Mouse (Mus musculus): Measurements from ENCODE around the gene Elk3. TPM values are rescaled to one million over a fixed set of nuclear protein-coding genes. Genes with fewer than 3 reads are reported as not detected.
A peak's percentile ranks its signal among the peaks of the same experiment; 100 is the strongest.

Elk3 gene
- polyA plus RNA-seq, 1 experiment from 2014 or later = 14.2 TPM

- no peaks in the 10 kb centered on the region for H3K9me3 ChIP-seq (ENCODE audit: control insufficient read depth)
- H3K4me1 ChIP-seq (replicated peaks; ENCODE audit: control insufficient read depth, insufficient read depth, low read length) = no peaks in the 10 kb centered on the region
- H3K27ac ChIP-seq (ENCODE audit: low read depth, low read length) = no peak overlapping the region; the same call in 1 of the 2 replicates
- H3K36me3 ChIP-seq (ENCODE audit: control insufficient read depth, insufficient read depth) = no peaks in the 10 kb centered on the region
- H3K9ac ChIP-seq (ENCODE audit: low read depth, low read length) = no peak overlapping the region
- H3K4me3 ChIP-seq (ENCODE audit: low read depth, low read length) = no peak overlapping the region
- no peak for ATAC-seq
- 64% methylated on average over 6 of the region's 6 CpGs for WGBS
- no peaks in the 10 kb centered on the region for H3K27me3 ChIP-seq (replicated peaks; ENCODE audit: control insufficient read depth, insufficient read depth, low read length)
- no peak overlapping the region for H3K4me2 ChIP-seq (replicated peaks; ENCODE audit: low read depth)
- TF ChIP-seq CTCF (IDR thresholded peaks at IDR 0.05; ENCODE audit: low read depth) = no peak
Observed at GRCm38 (mm10) chr10:93305946-93306345, 5.0 kb downstream of the Elk3 start.

- Histone ChIP-seq H3K4me2 (replicated peaks; ENCODE audit: low read depth) (no peak overlapping the region), H3K4me3 (ENCODE audit: low read depth, low read length) (no peak overlapping the region), H3K9ac (ENCODE audit: low read depth, low read length) (no peak overlapping the region), H3K9me3 (ENCODE audit: control insufficient read depth) (no peaks in the 10 kb centered on the region), H3K27ac (ENCODE audit: low read depth, low read length) (no peak overlapping the region), H3K36me3 (ENCODE audit: control insufficient read depth, insufficient read depth) (no peaks in the 10 kb centered on the region), H3K4me1 (replicated peaks; ENCODE audit: control insufficient read depth, insufficient read depth, low read length) (no peaks in the 10 kb centered on the region), H3K27me3 (replicated peaks; ENCODE audit: control insufficient read depth, insufficient read depth, low read length) (no peaks in the 10 kb centered on the region)
- TF ChIP-seq CTCF (IDR thresholded peaks at IDR 0.05; ENCODE audit: low read depth) = no peak
- ATAC-seq = no peak
- WGBS = 67% methylated on average over 4 of the region's 4 CpGs
Observed at GRCm38 (mm10) chr10:93303231-93303630, 7.7 kb downstream of the Elk3 start.

DNA sequence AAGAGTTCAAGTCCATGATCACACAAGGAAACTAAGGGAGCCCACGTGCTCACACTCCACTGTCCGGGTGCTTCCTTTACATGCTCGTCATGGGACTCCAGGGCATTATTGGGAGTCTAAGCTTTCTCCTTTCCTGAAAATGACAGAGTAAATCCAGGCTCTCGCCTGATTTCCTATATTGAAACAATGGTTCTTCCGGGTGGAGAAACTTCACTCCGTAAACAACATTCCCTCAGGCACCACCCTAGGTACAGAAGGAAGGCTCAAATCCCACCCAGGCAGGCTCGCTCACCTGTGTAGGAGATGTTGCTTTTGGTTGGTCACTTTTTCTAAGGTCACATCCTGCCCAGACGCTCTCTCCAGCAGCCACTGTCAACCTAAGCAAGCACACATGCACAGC, 9.1 kb downstream of the Elk3 start:
- ATAC-seq = no peak
- TF ChIP-seq CTCF (IDR thresholded peaks at IDR 0.05; ENCODE audit: low read depth) = no peak
- H3K27ac ChIP-seq (ENCODE audit: low read depth, low read length) = no peak overlapping the region
- H3K4me3 ChIP-seq (ENCODE audit: low read depth, low read length) = no peak overlapping the region
- H3K4me1 ChIP-seq (replicated peaks; ENCODE audit: control insufficient read depth, insufficient read depth, low read length) = no peaks in the 10 kb centered on the region
- H3K9me3 ChIP-seq (ENCODE audit: control insufficient read depth) = no peaks in the 10 kb centered on the region
- no peaks in the 10 kb centered on the region for H3K36me3 ChIP-seq (ENCODE audit: control insufficient read depth, insufficient read depth)
- H3K9ac ChIP-seq (ENCODE audit: low read depth, low read length) = no peak overlapping the region
- H3K4me2 ChIP-seq (replicated peaks; ENCODE audit: low read depth) = no peak overlapping the region
- 65% methylated on average over 8 of the region's 8 CpGs for WGBS
- H3K27me3 ChIP-seq (replicated peaks; ENCODE audit: control insufficient read depth, insufficient read depth, low read length) = no peaks in the 10 kb centered on the region

GRCm38 (mm10) chr10:93298208-93298607, 12.7 kb downstream of the Elk3 start:
- Histone ChIP-seq H3K4me1 (replicated peaks; ENCODE audit: control insufficient read depth, insufficient read depth, low read length) (no peaks in the 10 kb centered on the region), H3K27me3 (replicated peaks; ENCODE audit: control insufficient read depth, insufficient read depth, low read length) (no peaks in the 10 kb centered on the region), H3K4me3 (ENCODE audit: low read depth, low read length) (no peak overlapping the region), H3K27ac (ENCODE audit: low read depth, low read length) (0 out of 2 replicates have a peak overlapping the region, but pooled peaks have one; percentile 21), H3K4me2 (replicated peaks; ENCODE audit: low read depth) (no peak overlapping the region), H3K9ac (ENCODE audit: low read depth, low read length) (no peak overlapping the region), H3K36me3 (ENCODE audit: control insufficient read depth, insufficient read depth) (no peaks in the 10 kb centered on the region), H3K9me3 (ENCODE audit: control insufficient read depth) (no peaks in the 10 kb centered on the region)
- 62% methylated on average over 7 of the region's 7 CpGs for WGBS
- ATAC-seq = no peak
- no peak for TF ChIP-seq CTCF (IDR thresholded peaks at IDR 0.05; ENCODE audit: low read depth)

- no peak overlapping the region for H3K27ac ChIP-seq (ENCODE audit: low read depth, low read length)
Observed at GRCm38 (mm10) chr10:93297774-93298173, 13.2 kb downstream of the Elk3 start.

DNA sequence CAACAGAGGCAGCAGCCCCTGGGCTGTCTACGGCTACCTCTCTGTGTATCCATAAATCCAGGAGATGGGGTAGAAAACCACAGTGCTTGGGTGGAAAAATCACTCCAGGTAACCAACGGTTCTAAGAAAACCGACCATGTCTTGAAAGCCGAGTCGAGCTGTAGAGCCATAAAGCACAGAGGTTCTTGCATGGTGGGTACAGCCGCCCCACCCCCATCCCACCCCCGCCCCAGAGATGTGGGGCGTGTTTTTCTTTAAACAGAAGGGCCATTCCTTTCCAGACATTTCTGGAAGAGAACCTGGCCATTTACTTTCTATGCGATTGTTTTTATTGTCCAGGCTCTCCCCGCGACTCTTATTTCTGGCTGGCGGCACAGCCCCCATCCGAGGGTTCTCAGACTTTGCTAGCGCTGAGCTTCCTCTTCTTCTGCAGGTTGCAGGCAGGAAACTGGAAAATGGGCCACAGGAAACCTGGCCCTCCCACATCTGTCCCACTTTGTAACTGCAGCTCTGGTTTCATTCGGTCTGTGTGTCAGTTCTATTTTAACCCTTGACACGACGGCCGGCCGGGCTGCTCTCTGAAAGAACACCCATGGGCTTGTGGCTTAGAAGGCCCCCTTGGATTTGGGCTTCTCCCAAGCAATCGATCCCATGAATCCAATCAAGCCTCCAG, 16.3 kb downstream of the Elk3 start:
- ATAC-seq = no peak
- peak overlapping the region; percentile 22 for H3K27ac ChIP-seq (ENCODE audit: low read depth, low read length)

More at GRCm38 (mm10) chr10:93297774-93298173, 13.2 kb downstream of the Elk3 start:
- 54% methylated on average over 5 of the region's 5 CpGs for WGBS
- ATAC-seq = no peak
- Histone ChIP-seq H3K9me3 (ENCODE audit: control insufficient read depth) (no peaks in the 10 kb centered on the region), H3K4me1 (replicated peaks; ENCODE audit: control insufficient read depth, insufficient read depth, low read length) (no peaks in the 10 kb centered on the region), H3K36me3 (ENCODE audit: control insufficient read depth, insufficient read depth) (no peaks in the 10 kb centered on the region), H3K4me3 (ENCODE audit: low read depth, low read length) (no peak overlapping the region), H3K27me3 (replicated peaks; ENCODE audit: control insufficient read depth, insufficient read depth, low read length) (no peaks in the 10 kb centered on the region), H3K9ac (ENCODE audit: low read depth, low read length) (no peak overlapping the region), H3K4me2 (replicated peaks; ENCODE audit: low read depth) (no peak overlapping the region)
- peak; percentile 26 for TF ChIP-seq CTCF (IDR thresholded peaks at IDR 0.05; ENCODE audit: low read depth)

More for the DNA sequence above, 16.3 kb downstream of the Elk3 start:
- H3K9me3 ChIP-seq (ENCODE audit: control insufficient read depth) = no peaks in the 10 kb centered on the region
- no peaks in the 10 kb centered on the region for H3K36me3 ChIP-seq (ENCODE audit: control insufficient read depth, insufficient read depth)
- H3K9ac ChIP-seq (ENCODE audit: low read depth, low read length) = no peak overlapping the region
- WGBS = 51% methylated on average over 20 of the region's 20 CpGs
- no peaks in the 10 kb centered on the region for H3K27me3 ChIP-seq (replicated peaks; ENCODE audit: control insufficient read depth, insufficient read depth, low read length)
- H3K4me2 ChIP-seq (replicated peaks; ENCODE audit: low read depth) = no peak overlapping the region
- no peak overlapping the region for H3K4me3 ChIP-seq (ENCODE audit: low read depth, low read length)
- no peaks in the 10 kb centered on the region for H3K4me1 ChIP-seq (replicated peaks; ENCODE audit: control insufficient read depth, insufficient read depth, low read length)
- TF ChIP-seq CTCF (IDR thresholded peaks at IDR 0.05; ENCODE audit: low read depth) = no peak
